Mouse (Mus musculus) midbrain, embryonic 11.5 days (tissue): ENCODE measurements around the gene Taf15. TPM values are rescaled to one million over a fixed set of nuclear protein-coding genes. Genes with fewer than 3 reads are reported as not detected.
"Not testable (repeated sequence)": the region's sequence is repeated elsewhere in the genome, so short reads cannot be mapped to it uniquely, and the experiment has no call there.

Experiments
- ATAC-seq: fragments of 200-750 bp; cut with Nextera tagmentation; 2 replicates; pipeline ENCODE4 v1.8.0; 2017; ENCODE audit warnings: moderate TSS enrichment, moderate library complexity; ENCODE audit not compliant: low FRiP score
- DNase-seq: peaks from one replicate; pipeline ENCODE4 v3.0.0; 2015; ENCODE audit warnings: low spot score; ENCODE audit errors: missing footprints
- H3K27ac ChIP-seq: fragments of 300-500 bp; sonication (generic); 2 replicates; pipeline ENCODE4 v1.5.1; 2014; ENCODE audit warnings: low read depth, low read length
- H3K27me3 ChIP-seq: fragments of 300-500 bp; sonication (generic); 2 replicates; pipeline ENCODE4 v1.6.1; 2014; ENCODE audit warnings: mild to moderate bottlenecking, low read length, moderate library complexity, mixed read lengths; ENCODE audit not compliant: control insufficient read depth, insufficient read depth
- H3K36me3 ChIP-seq: fragments of 300-500 bp; sonication (generic); 2 replicates; pipeline ENCODE4 v1.6.1; 2014; ENCODE audit warnings: mild to moderate bottlenecking, low read length, moderate library complexity, mixed read lengths; ENCODE audit not compliant: control insufficient read depth, insufficient read depth
- H3K4me1 ChIP-seq: fragments of 300-500 bp; sonication (generic); 2 replicates; pipeline ENCODE4 v1.6.1; 2014; ENCODE audit warnings: low read length; ENCODE audit not compliant: control insufficient read depth, insufficient read depth
- H3K4me2 ChIP-seq: fragments of 300-500 bp; sonication (generic); 2 replicates; pipeline ENCODE4 v1.6.1; 2014; ENCODE audit warnings: mild to moderate bottlenecking, moderate library complexity
- H3K4me3 ChIP-seq: fragments of 300-500 bp; sonication (generic); 2 replicates; pipeline ENCODE4 v1.5.1; 2014; ENCODE audit warnings: low read depth, low read length
- H3K9ac ChIP-seq: fragments of 300-500 bp; sonication (generic); 2 replicates; pipeline ENCODE4 v1.6.1; 2014; ENCODE audit warnings: low read length
- H3K9me3 ChIP-seq: fragments of 300-500 bp; sonication (generic); 2 replicates; pipeline ENCODE4 v1.6.1; 2016; ENCODE audit warnings: low read length; ENCODE audit not compliant: control insufficient read depth
- WGBS: fragments of 180-500 bp; shearing (Covaris S2); extraction: QIAGEN DNeasy Blood & Tissue Kit; methylation state at CpG from one replicate; pipeline ENCODE4 v1.1.7; 2014; 5-methylcytosine and 5-hydroxymethylcytosine counted together
- polyA plus RNA-seq: library from polyadenylated mRNA; unstranded; fragments of >200 nt; fragmentation: Nextera tagmentation; extraction: Ambion mirVana; gene quantifications from 2 replicates; pipeline ENCODE4 v1.2.1, GENCODE M21; 2014

Taf15 gene
- polyA plus RNA-seq, 1 experiment from 2014 or later = 8.5 TPM

DNA sequence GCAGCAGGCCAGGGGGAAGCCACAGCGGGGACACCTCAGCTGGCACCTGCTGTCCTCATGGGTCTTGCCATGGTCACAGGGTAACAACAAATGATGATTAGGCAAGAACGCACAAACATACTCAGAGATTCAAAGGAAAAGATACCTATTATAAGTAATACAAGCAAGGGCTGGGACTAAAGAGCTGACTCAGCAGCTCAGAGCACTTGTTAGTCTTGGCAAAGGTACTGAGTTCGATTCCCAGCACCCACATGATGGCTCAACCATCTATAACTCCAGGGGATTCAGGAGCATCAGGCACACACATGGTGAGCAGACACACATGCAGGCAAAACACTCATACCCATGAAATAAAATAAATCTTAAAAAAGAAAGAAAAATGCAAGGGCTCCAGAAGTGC is 68.5 kb downstream of the Taf15 start:
- Histone ChIP-seq H3K4me2 (no peak overlapping the region), H3K4me3 (no peak overlapping the region), H3K9ac (no peak overlapping the region), H3K4me1 (no peaks in the 10 kb centered on the region), H3K27ac (no peak overlapping the region), H3K9me3 (no peaks in the 10 kb centered on the region), H3K36me3 (no peaks in the 10 kb centered on the region), H3K27me3 (no peaks in the 10 kb centered on the region)
- DNase-seq (no peak), ATAC-seq (no peak)
- 90% methylated on average over 3 of the region's 3 CpGs for WGBS

DNA sequence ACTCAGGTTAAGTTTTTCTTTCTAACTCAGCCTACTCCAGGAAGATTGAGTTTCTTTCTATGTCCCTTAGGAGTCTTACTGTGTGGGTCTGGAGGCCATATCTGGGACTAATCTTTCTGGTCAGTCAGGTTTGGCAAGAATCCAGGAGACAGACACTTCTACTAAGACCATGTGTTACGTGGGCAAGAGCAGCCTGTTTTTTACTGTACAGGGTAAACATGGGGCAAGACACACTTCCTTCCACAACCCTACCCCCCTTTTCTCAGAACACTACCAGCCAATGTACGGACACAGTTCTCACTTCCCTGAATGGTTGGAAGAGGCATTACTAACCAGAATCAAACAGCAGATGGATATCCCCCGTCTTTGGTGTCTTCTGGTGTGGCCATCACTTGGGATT is 71.3 kb downstream of the Taf15 start:
- Histone ChIP-seq H3K9ac (no peak overlapping the region), H3K36me3 (no peaks in the 10 kb centered on the region), H3K4me1 (no peaks in the 10 kb centered on the region), H3K4me2 (no peak overlapping the region), H3K27me3 (no peaks in the 10 kb centered on the region), H3K4me3 (no peak overlapping the region), H3K9me3 (no peaks in the 10 kb centered on the region), H3K27ac (no peak overlapping the region)
- 84% methylated on average over 3 of the region's 3 CpGs for WGBS
- ATAC-seq (no peak), DNase-seq (no peak)

DNA sequence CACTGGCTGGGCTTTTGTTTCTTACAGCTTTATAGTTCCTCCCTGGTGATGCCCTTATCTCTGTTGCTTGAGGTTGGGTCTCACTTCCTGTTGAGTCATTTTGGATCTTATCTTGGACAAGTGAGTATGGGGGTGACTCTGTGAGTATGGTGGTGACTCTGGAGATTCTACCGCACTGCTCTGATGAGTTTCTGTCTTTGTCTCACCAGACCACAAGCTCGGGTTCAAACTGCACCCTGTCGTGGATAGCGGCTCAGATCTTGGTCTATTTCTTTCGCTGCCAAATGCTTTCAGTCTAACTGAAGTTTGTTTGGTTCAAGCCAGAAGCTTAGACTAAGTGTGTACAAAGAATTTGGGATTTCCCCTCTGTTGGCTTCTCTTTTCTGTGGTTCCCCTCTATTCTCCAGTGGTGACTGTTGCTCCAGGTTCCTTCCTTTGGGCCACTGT is 77.3 kb downstream of the Taf15 start:
- Histone ChIP-seq H3K4me2 (no peak overlapping the region), H3K4me3 (no peak overlapping the region), H3K27me3 (no peaks in the 10 kb centered on the region), H3K4me1 (no peaks in the 10 kb centered on the region), H3K36me3 (no peaks in the 10 kb centered on the region), H3K9ac (no peak overlapping the region), H3K9me3 (no peaks in the 10 kb centered on the region), H3K27ac (no peak overlapping the region)
- WGBS = 86% methylated on average over 5 of the region's 5 CpGs
- DNase-seq = no peak
- ATAC-seq = no peak

DNA sequence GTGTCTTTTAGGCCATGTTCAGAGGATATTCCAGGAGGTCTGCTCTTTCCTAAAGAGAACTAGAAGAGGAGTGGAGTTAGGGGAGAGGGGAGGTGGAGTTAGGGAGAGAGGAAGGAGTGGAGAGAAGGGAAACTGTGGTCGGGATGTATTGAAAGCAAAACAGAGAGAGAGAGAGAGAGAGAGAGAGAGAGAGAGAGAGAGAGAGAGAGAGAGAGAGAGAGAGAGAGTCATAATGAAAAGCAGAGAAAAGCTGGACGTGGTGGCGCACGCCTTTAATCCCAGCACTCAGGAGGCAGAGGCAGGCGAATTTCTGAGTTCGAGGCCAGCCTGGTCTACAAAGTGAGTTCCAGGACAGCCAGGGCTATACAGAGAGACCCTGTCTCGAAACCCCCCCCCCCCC is 78.2 kb downstream of the Taf15 start:
- not testable (repeated sequence) for ATAC-seq, DNase-seq, H3K4me1 ChIP-seq, H3K9ac ChIP-seq, H3K4me2 ChIP-seq, H3K36me3 ChIP-seq, H3K27me3 ChIP-seq, H3K27ac ChIP-seq, H3K4me3 ChIP-seq, H3K9me3 ChIP-seq
- 94% methylated on average over 5 of the region's 7 CpGs for whole genome bisulfite sequencing

DNA sequence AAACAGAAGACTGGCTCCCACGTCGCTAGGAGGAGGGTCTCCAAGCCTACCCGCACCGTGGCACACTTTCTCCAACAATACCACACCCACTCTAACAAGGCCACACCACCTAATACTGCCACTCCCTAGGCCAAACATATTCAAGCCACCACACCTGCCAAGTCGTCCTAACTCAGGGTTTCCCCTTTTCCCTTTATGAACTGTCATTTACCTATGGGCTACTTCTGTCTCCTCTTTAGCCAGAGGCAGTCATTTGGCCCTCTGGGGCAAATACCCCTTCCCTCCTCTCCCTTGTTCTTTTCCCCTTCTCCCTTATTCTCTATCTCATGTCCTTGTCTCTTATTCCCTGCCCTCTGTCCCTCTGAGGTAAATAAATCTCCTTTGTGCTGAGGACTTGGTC is 78.8 kb downstream of the Taf15 start:
- no peaks in the 10 kb centered on the region for H3K9me3 ChIP-seq
- H3K9ac ChIP-seq = no peak overlapping the region
- H3K36me3 ChIP-seq = no peaks in the 10 kb centered on the region
- 85% methylated on average over 5 of the region's 5 CpGs for WGBS
- no peaks in the 10 kb centered on the region for H3K4me1 ChIP-seq
- no peak overlapping the region for H3K4me3 ChIP-seq
- H3K27ac ChIP-seq = no peak overlapping the region
- no peaks in the 10 kb centered on the region for H3K27me3 ChIP-seq
- ATAC-seq (no peak), DNase-seq (no peak)
- H3K4me2 ChIP-seq = no peak overlapping the region

Other genes with a start within 250 kb of the Taf15 start
- 0.79 and 0.88 TPM in 2 replicates for gene Slfn14, start 186.4 kb upstream of the Taf15 start, polyA plus RNA-seq
- gene Ap2b1, start 174.1 kb upstream of the Taf15 start, polyA plus RNA-seq = 121 and 130 TPM in 2 replicates
- 20.1 and 20.8 TPM in 2 replicates for gene Pex12, start 170.5 kb upstream of the Taf15 start, polyA plus RNA-seq
- gene Rasl10b, start 63.9 kb upstream of the Taf15 start, polyA plus RNA-seq = 3.0 and 4.6 TPM in 2 replicates
- gene Gas2l2, start 43.6 kb upstream of the Taf15 start, polyA plus RNA-seq = 0.12 TPM in 1 of 2 replicates, not detected in the other
- 0.89 TPM in 1 of 2 replicates, not detected in the other for gene 1700020L24Rik, start 35.4 kb upstream of the Taf15 start, polyA plus RNA-seq
- gene Mmp28, start 10.0 kb upstream of the Taf15 start, polyA plus RNA-seq = 3.6 and 4.0 TPM in 2 replicates
- not detected in 2 replicates for gene Heatr9, start 49.1 kb downstream of the Taf15 start, polyA plus RNA-seq
- gene Ccl5, start 57.4 kb downstream of the Taf15 start, polyA plus RNA-seq = not detected in 2 replicates
- gene Ccl9, start 105.5 kb downstream of the Taf15 start, polyA plus RNA-seq = 1.5 and 2.8 TPM in 2 replicates
- gene Ccl6, start 120.0 kb downstream of the Taf15 start, polyA plus RNA-seq = 1.9 and 2.1 TPM in 2 replicates
- not detected in 2 replicates for gene Rpl9-ps1, start 172.5 kb downstream of the Taf15 start, polyA plus RNA-seq
- gene Ccl3, start 176.3 kb downstream of the Taf15 start, polyA plus RNA-seq = 0.79 and 1.2 TPM in 2 replicates
- gene Ccl4, start 189.5 kb downstream of the Taf15 start, polyA plus RNA-seq = not detected in 2 replicates
- not detected in 2 replicates for gene Wfdc17, start 230.9 kb downstream of the Taf15 start, polyA plus RNA-seq
- gene Wfdc18, start 235.9 kb downstream of the Taf15 start, polyA plus RNA-seq = not detected in 2 replicates